Mouse (Mus musculus): ENCODE results near the gene Phospho2.

Gene Phospho2

DNA sequence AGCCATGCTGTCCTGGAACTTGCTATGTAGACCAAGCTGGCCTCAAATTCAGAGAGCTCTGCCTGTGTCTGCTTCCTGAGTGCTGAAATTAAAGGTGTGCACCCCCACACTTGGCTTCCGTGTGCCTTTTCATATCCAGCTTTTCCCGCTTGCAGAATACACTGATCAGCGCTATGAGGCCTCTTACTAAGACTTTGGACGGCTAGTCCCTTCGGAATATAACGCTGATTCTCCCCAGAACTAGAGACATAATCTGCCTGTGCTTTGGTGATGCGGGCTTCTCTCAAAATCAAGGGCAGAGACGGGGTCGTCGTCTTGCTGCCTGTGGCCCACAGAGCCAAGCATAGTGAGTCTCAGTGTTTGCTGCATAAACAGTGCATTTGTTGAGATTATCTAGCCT is 36.5 kb downstream of the Phospho2 start:
- no peak for DNase-seq (ENCODE audit: low spot score)

DNA sequence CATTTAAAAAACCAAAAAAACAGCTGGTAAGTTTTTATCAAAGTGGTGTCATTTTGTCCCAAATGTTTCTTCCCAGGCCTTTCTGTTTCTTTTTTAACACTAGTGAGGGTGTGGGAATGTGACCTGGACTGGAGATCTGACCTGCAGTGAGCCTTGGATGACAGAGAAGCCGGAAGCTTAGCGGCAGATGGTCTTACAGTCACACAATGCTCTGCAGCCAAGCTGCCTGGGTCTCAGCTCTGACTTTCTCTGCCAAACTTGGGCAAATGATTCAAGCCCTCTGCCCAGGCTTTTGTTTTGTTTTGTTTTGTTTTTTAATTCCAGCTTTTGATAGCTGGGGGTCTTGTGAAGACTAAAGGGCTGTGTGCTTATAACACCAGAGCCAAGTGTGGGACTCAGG is 37.0 kb downstream of the Phospho2 start:
- DNase-seq (ENCODE audit: low spot score) = no peak

DNA sequence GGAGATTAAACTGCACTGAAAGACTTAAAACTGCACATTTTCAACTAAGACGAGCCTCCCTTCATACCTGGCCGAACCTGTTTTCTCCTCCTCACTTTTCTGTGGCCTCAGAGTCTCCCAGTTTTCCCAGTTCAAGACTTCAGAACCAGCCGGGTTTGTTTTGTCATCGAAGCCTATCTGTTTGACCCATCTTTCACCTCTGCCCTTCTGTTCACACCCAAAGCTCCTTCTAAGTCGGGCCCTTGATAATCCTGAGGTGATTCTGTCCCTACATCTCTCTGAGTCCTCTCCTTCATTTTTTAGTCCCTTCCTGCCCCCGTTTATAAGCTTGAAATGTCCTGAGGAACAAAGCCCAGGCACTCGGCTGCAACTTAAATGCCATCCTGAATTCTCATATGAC is 38.6 kb downstream of the Phospho2 start:
- DNase-seq (ENCODE audit: low spot score) = no peak

DNA sequence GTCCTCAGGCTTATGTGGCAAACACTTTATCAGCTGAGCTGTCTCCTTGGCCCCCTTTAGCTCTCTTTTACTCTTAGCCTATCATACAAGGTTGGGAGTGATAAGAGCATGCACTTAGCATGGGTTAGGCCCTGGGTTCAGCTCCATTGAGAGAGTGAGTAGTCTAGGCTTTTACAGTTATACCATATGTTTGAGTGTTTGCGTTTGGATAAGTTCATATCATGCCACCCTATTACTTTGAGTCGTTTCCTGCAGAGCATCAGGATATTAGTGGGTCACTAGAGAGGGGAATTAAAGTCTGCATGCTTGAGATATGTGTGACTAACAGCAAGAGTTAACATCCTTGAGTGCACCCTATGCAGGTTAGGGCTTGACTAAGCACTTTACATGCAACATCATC is 40.3 kb downstream of the Phospho2 start:
- no peak for DNase-seq (ENCODE audit: low spot score)

DNA sequence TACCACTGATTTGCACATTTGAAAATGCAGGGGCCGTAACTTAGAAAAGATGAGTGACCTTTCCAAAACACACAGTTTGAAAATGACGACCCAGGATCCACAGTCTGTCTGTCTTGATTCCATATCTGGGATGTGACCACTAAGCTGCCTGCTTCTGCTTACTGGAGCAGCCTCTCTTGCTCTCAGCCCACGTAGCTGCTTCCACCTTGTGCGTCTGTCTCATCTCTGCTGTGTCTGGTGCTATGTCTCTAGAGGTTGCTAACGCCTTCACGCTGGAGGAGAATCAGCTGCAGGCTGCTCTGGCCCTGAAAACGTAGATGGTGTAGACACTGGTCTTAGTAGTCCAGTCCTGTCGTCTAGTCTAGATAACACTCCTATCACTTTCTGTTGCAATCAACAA is 40.7 kb downstream of the Phospho2 start:
- no peak for DNase-seq (ENCODE audit: low spot score)

DNA sequence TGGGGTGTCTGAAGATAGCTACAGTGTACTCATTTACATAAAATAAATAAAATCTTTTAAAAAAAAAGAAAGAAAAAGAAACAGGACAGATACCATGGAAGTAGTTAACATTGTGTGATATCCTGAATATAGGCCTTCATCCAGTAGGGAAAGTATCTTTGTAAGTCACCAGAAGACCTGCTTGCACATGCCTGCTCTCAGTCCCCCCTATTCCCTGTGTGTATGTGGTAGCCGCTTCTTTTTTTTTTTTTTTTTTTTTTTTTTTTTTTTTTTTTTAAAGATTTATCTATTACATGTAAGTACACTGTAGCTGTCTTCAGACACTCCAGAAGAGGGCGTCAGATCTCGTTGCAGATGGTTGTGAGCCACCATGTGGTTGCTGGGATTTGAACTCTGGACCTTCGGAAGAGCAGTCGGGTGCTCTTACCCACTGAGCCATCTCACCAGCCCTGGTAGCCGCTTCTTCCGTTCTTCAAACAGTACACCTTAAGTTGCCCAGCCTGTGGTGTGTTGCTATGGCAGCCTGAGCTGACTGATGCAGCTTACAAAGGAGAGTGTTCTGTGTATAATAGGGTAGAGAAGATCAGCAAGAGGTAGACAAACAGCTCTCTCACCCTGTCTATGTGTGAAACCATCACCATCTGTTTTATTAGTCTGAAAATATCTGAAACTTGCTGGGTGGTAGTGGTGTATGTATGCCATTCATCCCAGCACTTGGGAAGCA is 48.0 kb downstream of the Phospho2 start:
- no peak for DNase-seq (ENCODE audit: low spot score)

DNA sequence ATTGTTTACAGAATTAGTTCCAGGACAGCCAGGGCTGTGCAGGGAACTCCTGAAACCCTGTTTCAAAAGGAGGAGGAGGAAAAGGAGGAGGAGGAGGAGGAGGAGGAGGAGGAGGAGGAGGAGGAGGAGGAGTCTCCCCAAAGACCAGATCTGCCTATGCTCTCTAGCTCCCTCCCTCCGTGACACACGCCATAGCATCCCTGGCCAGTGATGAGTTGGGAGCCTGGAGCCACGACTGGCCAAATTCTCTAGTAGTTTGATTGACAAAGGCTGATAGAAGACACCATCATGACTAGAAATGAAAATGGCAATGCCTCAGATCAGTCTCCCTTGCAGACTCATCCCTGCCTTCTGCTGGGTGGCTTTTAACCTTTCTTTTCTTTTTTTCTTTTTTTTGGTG is 48.6 kb downstream of the Phospho2 start:
- DNase-seq (ENCODE audit: low spot score) = no peak

DNA sequence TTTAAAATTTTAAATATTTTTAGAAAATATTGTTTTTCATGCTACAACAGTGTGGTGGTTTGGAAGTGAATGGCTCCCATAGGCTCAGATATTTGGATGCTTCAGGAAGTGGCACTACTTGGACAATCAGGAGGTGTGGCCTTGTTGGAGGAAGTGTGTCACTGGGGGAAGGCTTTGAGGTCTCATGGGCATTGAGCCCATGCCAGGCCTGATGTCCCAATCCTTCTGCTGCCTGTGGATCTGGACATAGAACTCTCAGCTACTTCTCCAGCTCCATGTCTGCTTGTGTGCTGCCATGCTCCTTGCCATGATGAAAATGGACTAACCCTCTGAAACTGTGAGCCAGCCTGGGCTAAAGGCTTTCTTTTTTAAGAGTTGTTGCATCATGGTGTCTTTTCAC is 49.3 kb downstream of the Phospho2 start:
- no peak for DNase-seq (ENCODE audit: low spot score)

DNA sequence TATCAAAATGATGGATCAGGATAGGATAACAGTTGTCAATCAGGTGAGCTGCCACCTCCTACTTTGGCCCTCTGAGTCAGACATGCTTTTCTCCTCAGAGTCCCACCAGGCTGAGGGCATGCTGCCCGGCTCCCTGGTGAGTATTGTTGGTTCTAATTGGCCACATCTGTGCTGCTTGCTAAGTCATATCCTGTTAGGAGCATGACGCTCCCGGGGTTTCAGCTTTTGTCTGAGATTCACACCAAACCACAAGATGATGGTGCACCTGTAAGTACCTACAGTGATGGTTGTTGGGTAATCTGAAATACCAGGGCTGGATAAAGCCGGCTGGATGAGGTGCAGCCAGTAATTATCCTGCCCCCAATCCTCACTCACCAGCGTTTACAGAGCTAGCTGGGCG is 50.8 kb downstream of the Phospho2 start:
- no peak for DNase-seq (ENCODE audit: low spot score)

DNA sequence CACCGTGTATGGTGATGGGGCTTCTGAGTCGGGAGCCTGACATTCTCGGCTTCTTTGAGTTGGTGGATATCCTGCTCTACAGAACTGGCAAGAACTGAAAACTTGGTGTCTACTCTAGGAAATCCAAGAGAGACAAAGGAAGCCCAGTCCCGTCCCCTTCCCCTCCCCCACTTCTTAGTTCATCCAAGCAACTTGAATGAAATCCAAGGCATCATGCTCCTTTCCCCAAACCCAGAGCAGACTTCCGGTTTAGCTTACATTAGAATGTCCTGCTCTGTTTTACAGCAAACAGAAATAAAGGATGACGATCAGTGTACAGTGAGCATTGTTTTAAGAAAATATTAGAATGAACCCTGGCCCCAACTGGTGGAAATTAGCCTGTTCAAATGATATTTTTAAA is 59.8 kb downstream of the Phospho2 start:
- DNase-seq (ENCODE audit: low spot score) = no peak
